Mouse (Mus musculus) left cerebral cortex, adult 2 months (tissue): Measurements from ENCODE around the gene Ccdc146. TPM values are rescaled to one million over a fixed set of nuclear protein-coding genes. Genes with fewer than 3 reads are reported as not detected.

Experiments used
- DNase-seq, 2 experiments: peaks; one replicate each; pipeline ENCODE4 v3.0.0; 2021 to 2022; ENCODE audit warnings: low spot score in 2 of 2, mixed read lengths in 1 of 2; ENCODE audit errors: extremely low spot score in 1 of 2
- H3K27ac ChIP-seq: fragments of 200-600 bp; 2 replicates; pipeline ENCODE4 v1.8.1; 2022
- H3K4me3 ChIP-seq: fragments of 200-600 bp; 2 replicates; pipeline ENCODE4 v1.8.1; 2022
- CTCF ChIP-seq: fragments of 200-600 bp; IDR thresholded peaks from 2 replicates; pipeline ENCODE4 v1.8.1; 2022; ENCODE audit warnings: antibody characterized with exemption, mild to moderate bottlenecking, moderate library complexity
- intact Hi-C: fragments of 180-260 bp; cut with DNase I; formaldehyde crosslinking; loops from one replicate; pipeline ENCODE4 v1.15.1; 2025
- total RNA-seq, 2 experiments: library from RNA; stranded (reverse); gene quantifications; 2 replicates each; pipeline ENCODE4 v1.2.3; 2021

Gene Ccdc146
- total RNA-seq, 2 experiments from 2014 or later = 0.20 to 0.40 TPM

GRCm38 (mm10) chr5:21414116-21414820, 10.2 kb downstream of the Ccdc146 start:
- no peak for TF ChIP-seq CTCF
- DNase-seq = no peak
- intact Hi-C loops = no loop called here
- no peak overlapping the region for H3K4me3 ChIP-seq
- H3K27ac ChIP-seq = no peak overlapping the region

- intact Hi-C loops = no loop called here
- Histone ChIP-seq H3K4me3 (no peak overlapping the region), H3K27ac (no peak overlapping the region)
- DNase-seq = no peak
- TF ChIP-seq CTCF = no peak
These were observed 11.2 kb downstream of the Ccdc146 start for GRCm38 (mm10) chr5:21413322-21413721.

- no peak overlapping the region for H3K27ac ChIP-seq
- no peak for DNase-seq
- no peak overlapping the region for H3K4me3 ChIP-seq
- intact Hi-C loops = no loop called here
- no peak for TF ChIP-seq CTCF
These were observed 12.4 kb downstream of the Ccdc146 start for GRCm38 (mm10) chr5:21412056-21412455.

GRCm38 (mm10) chr5:21411261-21411666, 13.2 kb downstream of the Ccdc146 start:
- H3K27ac ChIP-seq = no peak overlapping the region
- TF ChIP-seq CTCF = no peak
- intact Hi-C loops = no loop called here
- H3K4me3 ChIP-seq = no peak overlapping the region
- no peak for DNase-seq

- no peak overlapping the region for H3K4me3 ChIP-seq
- intact Hi-C loops = no loop called here
- no peak overlapping the region for H3K27ac ChIP-seq
- no peak for TF ChIP-seq CTCF
- no peak for DNase-seq
These were observed 29.2 kb downstream of the Ccdc146 start for GRCm38 (mm10) chr5:21395205-21395840.

- no peak for DNase-seq
- Histone ChIP-seq H3K27ac (no peak overlapping the region), H3K4me3 (no peak overlapping the region)
- no peak for TF ChIP-seq CTCF
- intact Hi-C loops = no loop called here
These were observed 29.9 kb downstream of the Ccdc146 start for GRCm38 (mm10) chr5:21394562-21394961.

- no peak for TF ChIP-seq CTCF
- intact Hi-C loops = no loop called here
- DNase-seq = no peak
These were observed 32.7 kb downstream of the Ccdc146 start for GRCm38 (mm10) chr5:21391616-21392384.

GRCm38 (mm10) chr5:21388855-21389254, 35.6 kb downstream of the Ccdc146 start:
- H3K4me3 ChIP-seq = no peak overlapping the region
- no peak for DNase-seq
- no peak for TF ChIP-seq CTCF
- no peak overlapping the region for H3K27ac ChIP-seq
- intact Hi-C loops = no loop called here

More at GRCm38 (mm10) chr5:21391616-21392384, 32.7 kb downstream of the Ccdc146 start:
- no peak overlapping the region for H3K27ac ChIP-seq
- no peak overlapping the region for H3K4me3 ChIP-seq

GRCm38 (mm10) chr5:21387340-21387739, 37.1 kb downstream of the Ccdc146 start:
- intact Hi-C loops = no loop called here
- Histone ChIP-seq H3K27ac (no peak overlapping the region), H3K4me3 (no peak overlapping the region)
- DNase-seq = no peak
- no peak for TF ChIP-seq CTCF

- DNase-seq = no peak
- TF ChIP-seq CTCF = no peak
- intact Hi-C loops = no loop called here
These were observed 38.0 kb downstream of the Ccdc146 start for GRCm38 (mm10) chr5:21386432-21386831.

GRCm38 (mm10) chr5:21384976-21385375, 39.5 kb downstream of the Ccdc146 start:
- TF ChIP-seq CTCF = no peak
- Histone ChIP-seq H3K4me3 (no peak overlapping the region), H3K27ac (no peak overlapping the region)
- intact Hi-C loops = no loop called here
- DNase-seq = no peak

More at GRCm38 (mm10) chr5:21386432-21386831, 38.0 kb downstream of the Ccdc146 start:
- Histone ChIP-seq H3K4me3 (no peak overlapping the region), H3K27ac (no peak overlapping the region)

GRCm38 (mm10) chr5:21384252-21384960, 40.1 kb downstream of the Ccdc146 start:
- no peak for DNase-seq
- H3K27ac ChIP-seq = no peak overlapping the region
- TF ChIP-seq CTCF = no peak
- intact Hi-C loops = no loop called here
- H3K4me3 ChIP-seq = no peak overlapping the region
